Mouse (Mus musculus) left cerebral cortex, adult 8-10 months (tissue): ENCODE measurements around the gene Gm20671. TPM values are rescaled to one million over a fixed set of nuclear protein-coding genes. Genes with fewer than 3 reads are reported as not detected.
A peak's percentile ranks its signal among the peaks of the same experiment; 100 is the strongest.
"Not testable (repeated sequence)": the region's sequence is repeated elsewhere in the genome, so short reads cannot be mapped to it uniquely, and the experiment has no call there.

Experiments
- DNase-seq, 2 experiments: peaks; one replicate each; pipeline ENCODE4 v3.0.0; 2022; ENCODE audit warnings: low spot score in 2 of 2
- total RNA-seq, 4 experiments: library from RNA; stranded (reverse); gene quantifications; 2 replicates each; pipeline ENCODE4 v1.2.4; 2022

The Gm20671 gene
- total RNA-seq, 4 experiments from 2014 or later, result not detected

GRCm38 (mm10) chr5:32735779-32736178 is 91.1 kb downstream of the Gm20671 start:
- DNase-seq, result no peak

GRCm38 (mm10) chr5:32733892-32734291 is 93.0 kb downstream of the Gm20671 start:
- not testable (repeated sequence) for DNase-seq

GRCm38 (mm10) chr5:32728851-32729250 is 98.1 kb downstream of the Gm20671 start:
- DNase-seq, result no peak

GRCm38 (mm10) chr5:32728300-32728699 is 98.6 kb downstream of the Gm20671 start:
- DNase-seq, result no peak

GRCm38 (mm10) chr5:32725397-32725796 is 101.5 kb downstream of the Gm20671 start:
- not testable (repeated sequence) for DNase-seq

GRCm38 (mm10) chr5:32723981-32724380 is 102.9 kb downstream of the Gm20671 start:
- no peak for DNase-seq

- not testable (repeated sequence) for DNase-seq
Measured at GRCm38 (mm10) chr5:32722711-32723110, 104.2 kb downstream of the Gm20671 start.

- DNase-seq, result no peak
Measured at GRCm38 (mm10) chr5:32722263-32722662, 104.6 kb downstream of the Gm20671 start.

GRCm38 (mm10) chr5:32721316-32721715 is 105.6 kb downstream of the Gm20671 start:
- DNase-seq, result no peak

- DNase-seq, result no peak
Measured at GRCm38 (mm10) chr5:32720416-32720815, 106.5 kb downstream of the Gm20671 start.

- DNase-seq, result no peak
Measured at GRCm38 (mm10) chr5:32718916-32719315, 108.0 kb downstream of the Gm20671 start.

GRCm38 (mm10) chr5:32717726-32718125 is 109.2 kb downstream of the Gm20671 start:
- no peak for DNase-seq

GRCm38 (mm10) chr5:32713703-32714467 is 113.0 kb downstream of the Gm20671 start:
- DNase-seq, result peak; percentile 79 to 94

GRCm38 (mm10) chr5:32713042-32713702 is 113.7 kb downstream of the Gm20671 start:
- no peak for DNase-seq

GRCm38 (mm10) chr5:32712221-32713041 is 114.5 kb downstream of the Gm20671 start:
- DNase-seq, result no peak

GRCm38 (mm10) chr5:32711485-32711884 is 115.4 kb downstream of the Gm20671 start:
- no peak for DNase-seq

- no peak for DNase-seq
Measured at GRCm38 (mm10) chr5:32706226-32706780, 120.6 kb downstream of the Gm20671 start.

GRCm38 (mm10) chr5:32697208-32697867 is 129.6 kb downstream of the Gm20671 start:
- DNase-seq, result no peak

- no peak for DNase-seq
Measured at GRCm38 (mm10) chr5:32693411-32693810, 133.5 kb downstream of the Gm20671 start.
